Mouse (Mus musculus): ENCODE results near the gene Muc13. TPM values are rescaled to one million over a fixed set of nuclear protein-coding genes. Genes with fewer than 3 reads are reported as not detected.
A peak's percentile ranks its signal among the peaks of the same experiment; 100 is the strongest.

Gene Muc13
- polyA plus RNA-seq, 1 experiment from 2014 or later, result 3.2 TPM

GRCm38 (mm10) chr16:33752904-33753578 is 40.8 kb upstream of the Muc13 start:
- Histone ChIP-seq H3K36me3 (ENCODE audit: control insufficient read depth, insufficient read depth) (no peaks in the 10 kb centered on the region; the same call in 1 of the 2 replicates), H3K4me1 (ENCODE audit: control insufficient read depth, low read depth, low read length) (peaks cover 6% of the 10 kb centered on the region), H3K9ac (ENCODE audit: low read depth, low read length) (no peak overlapping the region), H3K27ac (ENCODE audit: low read length) (no peak overlapping the region), H3K4me2 (ENCODE audit: low read depth, low read length) (no peak overlapping the region), H3K9me3 (replicated peaks; ENCODE audit: control insufficient read depth, low read length) (no peaks in the 10 kb centered on the region), H3K4me3 (ENCODE audit: low read depth, low read length) (no peak overlapping the region), H3K27me3 (ENCODE audit: control insufficient read depth, insufficient read depth, low read depth, low read length) (no peaks in the 10 kb centered on the region)
- no peak for ATAC-seq (ENCODE audit: low read depth)
- 66% methylated on average over 8 of the region's 8 CpGs for WGBS (ENCODE audit: insufficient replicate concordance)

DNA sequence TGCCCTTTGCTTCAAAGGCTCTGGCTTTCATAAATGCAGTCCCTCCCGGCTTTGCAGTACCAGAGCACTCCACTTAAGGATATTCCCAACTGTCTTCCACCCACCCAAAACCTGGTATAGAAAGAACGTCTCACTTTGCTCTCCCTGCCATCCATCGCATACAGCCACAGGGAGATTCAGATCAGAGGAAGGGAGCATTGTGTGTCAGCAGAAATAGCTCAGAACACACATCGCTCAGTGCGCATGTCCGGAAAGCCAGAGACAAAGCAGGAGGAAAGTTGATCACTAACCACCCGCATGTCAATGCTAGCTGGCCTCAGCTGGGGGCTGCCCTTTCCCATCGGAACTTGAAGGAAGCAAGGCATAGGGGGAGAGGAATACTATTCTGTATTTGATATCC is 38.5 kb upstream of the Muc13 start:
- H3K4me1 ChIP-seq (ENCODE audit: control insufficient read depth, low read depth, low read length), result peaks cover 6% of the 10 kb centered on the region
- H3K9ac ChIP-seq (ENCODE audit: low read depth, low read length), result no peak overlapping the region
- H3K36me3 ChIP-seq (ENCODE audit: control insufficient read depth, insufficient read depth), result no peaks in the 10 kb centered on the region; the same call in 1 of the 2 replicates
- H3K27ac ChIP-seq (ENCODE audit: low read length), result no peak overlapping the region
- H3K27me3 ChIP-seq (ENCODE audit: control insufficient read depth, insufficient read depth, low read depth, low read length), result no peaks in the 10 kb centered on the region
- H3K4me2 ChIP-seq (ENCODE audit: low read depth, low read length), result peak overlapping the region; percentile 56
- H3K4me3 ChIP-seq (ENCODE audit: low read depth, low read length), result peak overlapping the region; percentile 25
- no peak for ATAC-seq (ENCODE audit: low read depth)
- H3K9me3 ChIP-seq (replicated peaks; ENCODE audit: control insufficient read depth, low read length), result no peaks in the 10 kb centered on the region
- 40% methylated on average over 8 of the region's 8 CpGs for whole genome bisulfite sequencing (ENCODE audit: insufficient replicate concordance)

GRCm38 (mm10) chr16:33755961-33756360 is 37.9 kb upstream of the Muc13 start:
- H3K36me3 ChIP-seq (ENCODE audit: control insufficient read depth, insufficient read depth), result no peaks in the 10 kb centered on the region; the same call in 1 of the 2 replicates
- peak overlapping the region; percentile 2 for H3K9ac ChIP-seq (ENCODE audit: low read depth, low read length)
- H3K4me2 ChIP-seq (ENCODE audit: low read depth, low read length), result peak overlapping the region; percentile 56
- H3K27me3 ChIP-seq (ENCODE audit: control insufficient read depth, insufficient read depth, low read depth, low read length), result no peaks in the 10 kb centered on the region
- 20% methylated on average over 16 of the region's 16 CpGs for WGBS (ENCODE audit: insufficient replicate concordance)
- peaks cover 6% of the 10 kb centered on the region for H3K4me1 ChIP-seq (ENCODE audit: control insufficient read depth, low read depth, low read length)
- ATAC-seq (ENCODE audit: low read depth), result peak; percentile 37; the same call in 1 of the 2 replicates
- H3K27ac ChIP-seq (ENCODE audit: low read length), result peak overlapping the region; percentile 60
- H3K9me3 ChIP-seq (replicated peaks; ENCODE audit: control insufficient read depth, low read length), result no peaks in the 10 kb centered on the region
- H3K4me3 ChIP-seq (ENCODE audit: low read depth, low read length), result peak overlapping the region; percentile 25

DNA sequence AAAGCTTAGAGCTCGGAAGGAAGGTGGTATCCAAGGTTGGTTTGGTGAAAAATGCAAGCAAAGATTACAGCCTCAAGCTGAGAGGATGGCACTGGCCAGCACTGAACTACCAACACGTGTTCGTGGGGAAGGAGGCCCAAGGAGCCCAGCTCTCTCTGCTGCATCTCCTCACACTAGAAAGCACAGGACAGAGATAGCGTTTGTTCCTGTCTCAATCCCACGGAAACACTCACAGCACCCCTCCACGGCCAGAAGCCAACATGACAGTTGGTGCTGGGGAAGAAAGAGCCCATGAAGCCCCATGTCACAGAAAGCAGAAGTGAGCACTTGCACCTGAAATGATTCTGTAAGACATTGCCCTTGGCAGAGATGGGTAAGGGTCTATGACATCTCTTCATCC is 37.4 kb upstream of the Muc13 start:
- H3K36me3 ChIP-seq (ENCODE audit: control insufficient read depth, insufficient read depth), result no peaks in the 10 kb centered on the region; the same call in 1 of the 2 replicates
- peak overlapping the region; percentile 56 for H3K4me2 ChIP-seq (ENCODE audit: low read depth, low read length)
- peak overlapping the region; percentile 60 for H3K27ac ChIP-seq (ENCODE audit: low read length)
- peak overlapping the region; percentile 25 for H3K4me3 ChIP-seq (ENCODE audit: low read depth, low read length)
- no peak overlapping the region; the same call in 1 of the 2 replicates for H3K9ac ChIP-seq (ENCODE audit: low read depth, low read length)
- peaks cover 3% of the 10 kb centered on the region for H3K4me1 ChIP-seq (ENCODE audit: control insufficient read depth, low read depth, low read length)
- H3K27me3 ChIP-seq (ENCODE audit: control insufficient read depth, insufficient read depth, low read depth, low read length), result no peaks in the 10 kb centered on the region
- 12% methylated on average over 6 of the region's 6 CpGs for WGBS (ENCODE audit: insufficient replicate concordance)
- no peaks in the 10 kb centered on the region for H3K9me3 ChIP-seq (replicated peaks; ENCODE audit: control insufficient read depth, low read length)
- no peak for ATAC-seq (ENCODE audit: low read depth)

- no peaks in the 10 kb centered on the region for H3K27me3 ChIP-seq (ENCODE audit: control insufficient read depth, insufficient read depth, low read depth, low read length)
- no peak overlapping the region for H3K9ac ChIP-seq (ENCODE audit: low read depth, low read length)
- ATAC-seq (ENCODE audit: low read depth), result no peak
- H3K4me1 ChIP-seq (ENCODE audit: control insufficient read depth, low read depth, low read length), result peaks cover 9% of the 10 kb centered on the region
- H3K4me2 ChIP-seq (ENCODE audit: low read depth, low read length), result no peak overlapping the region
- H3K36me3 ChIP-seq (ENCODE audit: control insufficient read depth, insufficient read depth), result no peaks in the 10 kb centered on the region
- no peak overlapping the region for H3K4me3 ChIP-seq (ENCODE audit: low read depth, low read length)
- 60% methylated on average over 7 of the region's 7 CpGs for WGBS (ENCODE audit: insufficient replicate concordance)
- no peaks in the 10 kb centered on the region for H3K9me3 ChIP-seq (replicated peaks; ENCODE audit: control insufficient read depth, low read length)
- no peak overlapping the region for H3K27ac ChIP-seq (ENCODE audit: low read length)
Measured at GRCm38 (mm10) chr16:33759207-33759606, 34.6 kb upstream of the Muc13 start.

- H3K27me3 ChIP-seq (ENCODE audit: control insufficient read depth, insufficient read depth, low read depth, low read length), result no peaks in the 10 kb centered on the region
- ATAC-seq (ENCODE audit: low read depth), result no peak
- no peak overlapping the region for H3K4me2 ChIP-seq (ENCODE audit: low read depth, low read length)
- WGBS (ENCODE audit: insufficient replicate concordance), result 44% methylated on average over 5 of the region's 5 CpGs
- H3K4me3 ChIP-seq (ENCODE audit: low read depth, low read length), result no peak overlapping the region
- no peak overlapping the region for H3K27ac ChIP-seq (ENCODE audit: low read length)
- no peaks in the 10 kb centered on the region for H3K9me3 ChIP-seq (replicated peaks; ENCODE audit: control insufficient read depth, low read length)
- H3K36me3 ChIP-seq (ENCODE audit: control insufficient read depth, insufficient read depth), result no peaks in the 10 kb centered on the region
- H3K9ac ChIP-seq (ENCODE audit: low read depth, low read length), result no peak overlapping the region
- peaks cover 9% of the 10 kb centered on the region for H3K4me1 ChIP-seq (ENCODE audit: control insufficient read depth, low read depth, low read length)
Measured at GRCm38 (mm10) chr16:33760542-33760941, 33.3 kb upstream of the Muc13 start.

DNA sequence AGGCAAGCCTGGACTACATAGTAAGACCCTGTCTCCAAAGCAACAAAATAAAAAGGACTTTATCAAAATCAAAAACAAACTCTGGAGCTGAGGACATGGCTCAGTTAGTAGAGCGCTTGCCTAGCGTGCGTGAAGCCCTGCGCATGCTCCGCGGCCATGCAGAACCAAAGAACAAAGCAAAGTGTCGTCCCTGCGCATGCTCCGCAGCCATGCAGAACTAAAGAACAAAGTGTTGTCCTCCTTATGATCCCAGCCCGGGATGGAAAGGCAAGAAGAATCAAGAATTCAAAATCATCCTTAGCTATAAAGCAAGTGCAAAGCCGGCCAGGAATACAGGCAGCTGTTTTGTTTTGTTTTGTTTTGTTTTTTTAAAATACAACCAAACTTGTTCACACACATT is 32.8 kb upstream of the Muc13 start:
- peaks cover 9% of the 10 kb centered on the region for H3K4me1 ChIP-seq (ENCODE audit: control insufficient read depth, low read depth, low read length)
- H3K9ac ChIP-seq (ENCODE audit: low read depth, low read length), result no peak overlapping the region
- ATAC-seq (ENCODE audit: low read depth), result no peak
- H3K9me3 ChIP-seq (replicated peaks; ENCODE audit: control insufficient read depth, low read length), result no peaks in the 10 kb centered on the region
- H3K4me3 ChIP-seq (ENCODE audit: low read depth, low read length), result no peak overlapping the region
- 80% methylated on average over 11 of the region's 11 CpGs for WGBS (ENCODE audit: insufficient replicate concordance)
- H3K4me2 ChIP-seq (ENCODE audit: low read depth, low read length), result no peak overlapping the region
- H3K27ac ChIP-seq (ENCODE audit: low read length), result no peak overlapping the region
- H3K36me3 ChIP-seq (ENCODE audit: control insufficient read depth, insufficient read depth), result no peaks in the 10 kb centered on the region
- no peaks in the 10 kb centered on the region for H3K27me3 ChIP-seq (ENCODE audit: control insufficient read depth, insufficient read depth, low read depth, low read length)

GRCm38 (mm10) chr16:33764501-33765193 is 29.2 kb upstream of the Muc13 start:
- Histone ChIP-seq H3K27me3 (ENCODE audit: control insufficient read depth, insufficient read depth, low read depth, low read length) (no peaks in the 10 kb centered on the region), H3K9me3 (replicated peaks; ENCODE audit: control insufficient read depth, low read length) (no peaks in the 10 kb centered on the region), H3K9ac (ENCODE audit: low read depth, low read length) (no peak overlapping the region), H3K36me3 (ENCODE audit: control insufficient read depth, insufficient read depth) (no peaks in the 10 kb centered on the region), H3K27ac (ENCODE audit: low read length) (no peak overlapping the region), H3K4me1 (ENCODE audit: control insufficient read depth, low read depth, low read length) (peaks cover 6% of the 10 kb centered on the region; the same call in 1 of the 2 replicates), H3K4me3 (ENCODE audit: low read depth, low read length) (no peak overlapping the region), H3K4me2 (ENCODE audit: low read depth, low read length) (peak overlapping the region; percentile 7; the same call in 1 of the 2 replicates)
- ATAC-seq (ENCODE audit: low read depth), result peak; percentile 68
- 47% methylated on average over 12 of the region's 12 CpGs for WGBS (ENCODE audit: insufficient replicate concordance)

- Histone ChIP-seq H3K9me3 (replicated peaks; ENCODE audit: control insufficient read depth, low read length) (no peaks in the 10 kb centered on the region), H3K4me2 (ENCODE audit: low read depth, low read length) (no peak overlapping the region), H3K36me3 (ENCODE audit: control insufficient read depth, insufficient read depth) (no peaks in the 10 kb centered on the region), H3K27ac (ENCODE audit: low read length) (no peak overlapping the region), H3K4me3 (ENCODE audit: low read depth, low read length) (no peak overlapping the region), H3K27me3 (ENCODE audit: control insufficient read depth, insufficient read depth, low read depth, low read length) (no peaks in the 10 kb centered on the region), H3K9ac (ENCODE audit: low read depth, low read length) (no peak overlapping the region), H3K4me1 (ENCODE audit: control insufficient read depth, low read depth, low read length) (peaks cover 6% of the 10 kb centered on the region; the same call in 1 of the 2 replicates)
- 57% methylated on average over 2 of the region's 2 CpGs for WGBS (ENCODE audit: insufficient replicate concordance)
- no peak for ATAC-seq (ENCODE audit: low read depth)
Measured at GRCm38 (mm10) chr16:33765477-33765876, 28.4 kb upstream of the Muc13 start.

Measured in liver, embryonic 16.5 days (tissue).